Mouse (Mus musculus) heart, adult 2 months (tissue): ENCODE measurements around the gene Stk39. TPM values are rescaled to one million over a fixed set of nuclear protein-coding genes. Genes with fewer than 3 reads are reported as not detected.

Source experiments
- DNase-seq, 2 experiments: peaks; one replicate each; pipeline ENCODE4 v3.0.0; 2021
- H3K27ac ChIP-seq: fragments of 200-600 bp; 2 replicates; pipeline ENCODE4 v1.8.1; 2022
- H3K27me3 ChIP-seq: fragments of 200-500 bp; 2 replicates; pipeline ENCODE4 v1.6.1; 2012; ENCODE audit warnings: mild to moderate bottlenecking, low read length, inconsistent platforms, mixed read lengths; ENCODE audit not compliant: control insufficient read depth, insufficient read depth
- H3K36me3 ChIP-seq: fragments of 200-500 bp; 2 replicates; pipeline ENCODE4 v1.6.1; 2012; ENCODE audit warnings: low read length, inconsistent platforms; ENCODE audit not compliant: control insufficient read depth, insufficient read depth
- H3K4me1 ChIP-seq: fragments of 200-500 bp; 2 replicates; pipeline ENCODE4 v1.6.1; 2011; ENCODE audit warnings: low read length; ENCODE audit not compliant: control insufficient read depth, insufficient read depth
- H3K4me3 ChIP-seq: fragments of 200-600 bp; 2 replicates; pipeline ENCODE4 v1.8.1; 2022
- H3K79me2 ChIP-seq: fragments of 200-500 bp; replicated peaks from 2 replicates; pipeline ENCODE4 v1.6.1; 2012; ENCODE audit warnings: mild to moderate bottlenecking, inconsistent platforms, low read length, moderate library complexity, mixed read lengths; ENCODE audit not compliant: control insufficient read depth, insufficient read depth
- H3K9ac ChIP-seq: fragments of 200-500 bp; 2 replicates; pipeline ENCODE4 v1.6.1; 2012; ENCODE audit warnings: low read depth, mild to moderate bottlenecking, control low read depth, inconsistent platforms, low read length, mixed read lengths
- CTCF ChIP-seq: fragments of 200-600 bp; IDR thresholded peaks from 2 replicates; pipeline ENCODE4 v1.8.1; 2022; ENCODE audit warnings: antibody characterized with exemption, mild to moderate bottlenecking, moderate library complexity
- EP300 ChIP-seq: fragments of 200-500 bp; IDR thresholded peaks from 2 replicates; pipeline ENCODE4 v1.6.1; 2011; ENCODE audit warnings: low read depth, low read length, control low read depth; ENCODE audit not compliant: insufficient read depth
- POLR2A ChIP-seq: fragments of 200-500 bp; IDR thresholded peaks from 2 replicates; pipeline ENCODE4 v1.6.1; 2011; ENCODE audit warnings: mild to moderate bottlenecking, low read depth, low read length, control low read depth; ENCODE audit not compliant: insufficient read depth
- WGBS: fragments of 180-500 bp; shearing (Covaris S2); methylation state at CpG from one replicate; pipeline ENCODE4 v1.1.7; 2018; 5-methylcytosine and 5-hydroxymethylcytosine counted together
- intact Hi-C: fragments of 180-260 bp; cut with DNase I; formaldehyde crosslinking; loops from one replicate; pipeline ENCODE4 v1.15.1; 2025
- long read RNA-seq: library from polyadenylated mRNA; stranded (forward); transcript quantifications from one replicate; pipeline ENCODE4 v2.0.0, GENCODE M21; 2021
- polyA plus RNA-seq: library from polyadenylated mRNA; depleted of rRNA; stranded (reverse); fragments of >200 nt; gene quantifications from 2 replicates; pipeline ENCODE4 v1.2.3, GENCODE M21; 2012; rRNA removed
- total RNA-seq, 2 experiments: library from RNA; stranded (reverse); gene quantifications; 2 replicates each; pipeline ENCODE4 v1.2.3; 2021

Gene Stk39
- total RNA-seq (10 to 100 TPM; 80.9 to 85.2 TPM), polyA plus RNA-seq (26.4 and 34.2 TPM in 2 replicates)
- long read RNA-seq, transcript Stk39-201 (18 exons, 3,536 nt): major isoform, 46 of 109 reads
- long read RNA-seq, partial matches to known transcripts: 8 of 109 reads
- long read RNA-seq, other reads (novel, unspliced or antisense): 53 of 109 reads

- H3K9ac ChIP-seq: peak within 1 kb of the TSS; percentile 82
- DNase-seq: peak; percentile 89 to 92
- no peaks in the 10 kb centered on the region for H3K79me2 ChIP-seq
- no peaks in the 10 kb centered on the region for H3K27me3 ChIP-seq
- peaks cover 5% of the 10 kb centered on the region for H3K4me1 ChIP-seq
- H3K27ac ChIP-seq: peak within 1 kb of the TSS; percentile 85
- peaks cover 4% of the 10 kb centered on the region; the same call in 1 of the 2 replicates for H3K36me3 ChIP-seq
- H3K4me3 ChIP-seq: peak within 1 kb of the TSS; percentile 80
- WGBS: under 1% methylated on average over 97 of the region's 99 CpGs
- intact Hi-C loops: loop anchor here (5.0 kb wide), 1 partner anchor 110 kb away; no protein-coding TSS in a partner anchor
- 0 out of 2 replicates have a peak, but pooled peaks have one; percentile 17 for TF ChIP-seq POLR2A
- TF ChIP-seq CTCF: 0 out of 2 replicates have a peak, but pooled peaks have one; percentile 3
- TF ChIP-seq EP300: no peak
These were observed at the start of gene Stk39 for GRCm38 (mm10) chr2:68471759-68472550. TSS of gene Stk39 (minus strand) at chr2:68472268.

GRCm38 (mm10) chr2:68515409-68515808 is 43.3 kb upstream of the Stk39 start:
- Histone ChIP-seq H3K4me1 (no peaks in the 10 kb centered on the region), H3K27me3 (no peaks in the 10 kb centered on the region), H3K27ac (no peak overlapping the region), H3K79me2 (no peaks in the 10 kb centered on the region), H3K36me3 (no peaks in the 10 kb centered on the region), H3K4me3 (no peak overlapping the region), H3K9ac (no peak overlapping the region)
- intact Hi-C loops: no loop called here
- DNase-seq: no peak
- WGBS: 57% methylated on average over 2 of the region's 2 CpGs
- TF ChIP-seq POLR2A (no peak), EP300 (no peak), CTCF (no peak)

DNA sequence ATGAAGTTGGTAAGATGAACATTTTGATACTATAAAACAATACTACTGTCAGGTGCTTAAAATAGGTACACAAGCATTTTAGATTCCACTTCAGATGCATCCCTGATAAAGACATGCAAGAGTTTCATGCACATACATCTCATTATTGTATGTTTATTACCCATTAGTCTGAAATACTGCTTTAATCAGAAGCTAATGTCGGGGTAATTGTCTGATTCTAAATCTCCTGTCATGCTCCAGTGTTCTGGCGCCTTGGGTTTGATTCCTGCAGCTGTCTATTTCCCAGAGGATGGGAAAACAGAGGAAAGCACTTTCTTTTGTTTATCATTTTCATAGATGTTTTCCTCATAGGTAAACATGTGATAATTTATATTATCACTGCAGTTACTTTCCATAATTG is 31.1 kb upstream of the Stk39 start:
- no peaks in the 10 kb centered on the region for H3K79me2 ChIP-seq
- no peaks in the 10 kb centered on the region for H3K27me3 ChIP-seq
- no peak overlapping the region for H3K27ac ChIP-seq
- WGBS: 86% methylated on average over 2 of the region's 2 CpGs
- intact Hi-C loops: no loop called here
- no peaks in the 10 kb centered on the region for H3K36me3 ChIP-seq
- H3K4me1 ChIP-seq: no peaks in the 10 kb centered on the region
- no peak for DNase-seq
- H3K9ac ChIP-seq: no peak overlapping the region
- TF ChIP-seq POLR2A (no peak), CTCF (no peak), EP300 (no peak)
- no peak overlapping the region for H3K4me3 ChIP-seq

DNA sequence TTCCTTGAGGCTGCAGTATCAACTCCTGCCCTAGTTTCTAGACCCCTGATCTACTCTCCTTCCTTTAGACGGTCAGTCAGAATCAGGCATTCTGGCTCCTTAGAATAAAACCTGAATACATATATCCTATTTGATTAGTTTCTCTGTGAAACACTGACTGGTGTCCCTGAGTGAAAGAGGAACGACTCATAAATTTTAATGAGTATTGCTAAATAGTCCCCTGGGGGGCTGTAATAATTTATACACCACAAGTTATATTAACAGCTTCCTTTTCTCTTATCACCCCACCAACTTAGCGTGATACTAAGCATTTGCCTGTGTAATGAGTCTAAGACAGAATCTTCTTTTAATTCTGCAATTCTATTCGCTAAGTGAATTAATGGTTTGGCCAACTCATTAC is 30.7 kb upstream of the Stk39 start:
- intact Hi-C loops: no loop called here
- Histone ChIP-seq H3K27ac (no peak overlapping the region), H3K4me3 (no peak overlapping the region), H3K27me3 (no peaks in the 10 kb centered on the region), H3K79me2 (no peaks in the 10 kb centered on the region), H3K4me1 (no peaks in the 10 kb centered on the region), H3K36me3 (no peaks in the 10 kb centered on the region), H3K9ac (no peak overlapping the region)
- 83% methylated on average over 4 of the region's 4 CpGs for WGBS
- TF ChIP-seq CTCF (no peak), EP300 (no peak), POLR2A (no peak)
- DNase-seq: no peak

GRCm38 (mm10) chr2:68502236-68502635 is 30.2 kb upstream of the Stk39 start:
- Histone ChIP-seq H3K4me1 (no peaks in the 10 kb centered on the region), H3K4me3 (no peak overlapping the region), H3K79me2 (no peaks in the 10 kb centered on the region), H3K27ac (no peak overlapping the region), H3K27me3 (no peaks in the 10 kb centered on the region), H3K9ac (no peak overlapping the region), H3K36me3 (no peaks in the 10 kb centered on the region; the same call in 1 of the 2 replicates)
- TF ChIP-seq POLR2A: no peak
- TF ChIP-seq EP300: no peak
- no peak for TF ChIP-seq CTCF
- 64% methylated on average over 2 of the region's 2 CpGs for WGBS
- intact Hi-C loops: no loop called here
- no peak for DNase-seq

DNA sequence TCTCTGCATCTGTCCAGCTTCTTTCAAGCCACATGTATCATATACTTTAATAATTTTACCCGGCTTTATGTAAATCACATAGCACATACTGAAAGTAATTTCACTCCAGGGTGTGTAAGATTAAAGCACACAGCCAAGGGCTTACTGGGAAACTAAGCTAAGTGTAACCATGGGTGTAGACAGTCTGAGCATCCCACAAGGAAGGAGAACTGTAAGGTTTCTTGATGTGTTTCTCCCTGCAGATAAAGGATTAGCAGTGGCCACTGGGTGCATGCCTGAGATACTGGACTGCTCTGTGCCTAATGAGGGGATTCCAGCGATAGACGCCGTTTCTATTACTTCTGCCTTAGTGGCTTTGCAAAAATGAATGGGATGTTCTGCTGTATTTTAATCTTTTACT is 14.2 kb upstream of the Stk39 start:
- DNase-seq: no peak
- Histone ChIP-seq H3K27ac (no peak overlapping the region), H3K27me3 (peaks cover 1% of the 10 kb centered on the region; the same call in 1 of the 2 replicates), H3K79me2 (no peaks in the 10 kb centered on the region), H3K4me3 (no peak overlapping the region), H3K4me1 (no peaks in the 10 kb centered on the region; the same call in 1 of the 2 replicates), H3K36me3 (no peaks in the 10 kb centered on the region), H3K9ac (no peak overlapping the region)
- no peak for TF ChIP-seq CTCF
- TF ChIP-seq POLR2A: no peak
- no peak for TF ChIP-seq EP300
- WGBS: 79% methylated on average over 4 of the region's 4 CpGs
- intact Hi-C loops: no loop called here
